Mouse (Mus musculus) megakaryocyte-erythroid progenitor cell, adult 5-6 weeks (primary cell): Measurements from ENCODE around the gene Nit1. TPM values are rescaled to one million over a fixed set of nuclear protein-coding genes. Genes with fewer than 3 reads are reported as not detected.
A peak's percentile ranks its signal among the peaks of the same experiment; 100 is the strongest.
"Not testable (repeated sequence)": the region's sequence is repeated elsewhere in the genome, so short reads cannot be mapped to it uniquely, and the experiment has no call there.

Experiments
- ATAC-seq: replicated peaks from 2 replicates; pipeline ENCODE4 v1.8.0; 2016; ENCODE audit warnings: mild to moderate bottlenecking, inconsistent platforms; ENCODE audit not compliant: severe bottlenecking, poor library complexity, low FRiP score, low TSS enrichment
- total RNA-seq, 2 experiments: library from RNA; stranded (forward) in 1 of 2; stranded (reverse) in 1 of 2; fragments of 200-1000, 215-1000 nt in 1 of 2; fragments of >200 nt in 1 of 2; fragmentation: Nextera tagmentation in 1 of 2; gene quantifications; 2 replicates each; pipeline ENCODE4 v1.2.3; 2014 to 2017

The Nit1 gene
- total RNA-seq, 2 experiments from 2014 or later, result 22.0 to 42.4 TPM

DNA sequence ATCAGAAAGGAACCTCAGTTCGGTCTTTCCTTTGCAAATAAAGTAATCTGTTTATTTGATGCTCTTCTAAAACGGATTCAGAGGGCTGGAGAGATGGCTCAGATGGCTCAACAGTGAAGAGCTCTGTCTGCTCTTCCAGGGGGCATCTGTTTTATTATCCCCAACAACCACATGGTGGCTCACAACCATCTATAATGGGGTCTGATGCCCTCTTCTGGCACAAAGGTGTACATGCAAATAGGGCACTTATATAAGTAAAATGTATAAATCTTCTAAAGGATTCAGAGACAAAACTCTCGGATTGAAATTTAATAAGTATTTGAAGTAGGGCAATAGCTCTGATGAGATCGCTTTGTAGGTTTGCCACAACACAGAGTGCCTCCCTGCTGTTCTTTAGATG is 13.0 kb upstream of the Nit1 start:
- ATAC-seq, result peak; percentile 37; the same call in 1 of the 2 replicates

DNA sequence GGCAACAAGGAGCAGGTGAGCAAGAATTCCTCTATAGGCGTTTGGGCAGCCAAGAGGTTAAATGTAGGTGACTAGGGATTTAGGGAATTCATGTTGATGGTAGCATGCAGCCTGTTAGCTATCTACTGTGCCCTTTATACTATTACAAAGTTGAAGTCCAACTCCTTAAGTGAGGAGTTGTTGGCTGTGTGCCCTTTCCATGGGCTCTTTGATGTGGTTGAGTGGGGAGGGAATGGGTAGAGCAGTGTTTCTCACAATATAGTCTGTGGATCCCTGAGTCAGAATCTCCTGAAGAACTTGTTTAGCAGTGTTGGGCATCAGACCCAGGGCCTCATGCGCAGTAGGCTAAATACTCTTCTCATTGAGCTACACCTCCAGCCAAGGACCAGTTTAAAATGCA is 11.4 kb upstream of the Nit1 start:
- no peak for ATAC-seq

DNA sequence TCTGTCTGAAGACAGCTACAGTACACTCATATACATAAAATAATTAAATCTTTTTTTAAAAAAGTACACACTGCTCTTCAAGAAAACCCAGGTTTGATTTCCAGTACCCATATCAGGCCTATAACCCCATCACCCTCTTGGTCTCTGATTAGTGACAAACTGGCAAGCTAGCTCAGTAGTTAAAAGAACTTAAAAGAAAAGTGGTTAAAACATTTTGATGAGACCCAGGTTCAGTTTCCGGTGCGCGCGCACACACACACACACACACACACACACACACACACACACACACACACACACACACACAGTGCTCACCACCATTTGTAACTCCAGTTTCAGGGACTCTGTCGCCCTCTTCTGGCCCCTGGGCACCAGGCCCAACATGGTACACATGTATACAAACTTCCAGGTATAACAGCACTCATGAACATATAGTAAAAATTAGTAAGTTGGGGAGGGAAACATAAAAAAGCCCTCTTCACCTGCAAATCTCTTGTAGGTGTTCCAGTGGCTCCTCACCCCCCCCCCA is 10.4 kb upstream of the Nit1 start:
- no peak for ATAC-seq

DNA sequence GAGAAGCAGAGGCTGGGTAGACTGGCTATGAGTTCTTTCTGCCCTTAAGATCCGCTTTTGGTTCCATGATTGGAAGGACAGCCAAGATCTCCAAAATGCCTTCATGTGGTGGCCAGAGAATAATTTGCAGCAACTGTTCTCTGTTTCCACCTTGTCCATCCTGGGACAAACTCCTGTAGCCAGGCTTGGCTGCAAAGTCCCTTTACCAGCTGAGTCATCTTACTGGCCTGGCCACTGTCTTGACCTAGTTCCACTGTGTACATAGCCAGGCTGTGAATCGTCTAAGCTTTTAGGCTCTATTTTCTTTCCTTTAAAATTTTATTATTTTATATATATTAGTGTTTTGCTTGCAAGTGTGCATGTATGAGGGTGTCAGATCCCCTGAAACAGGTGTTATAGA is 3.8 kb upstream of the Nit1 start:
- ATAC-seq, result no peak

DNA sequence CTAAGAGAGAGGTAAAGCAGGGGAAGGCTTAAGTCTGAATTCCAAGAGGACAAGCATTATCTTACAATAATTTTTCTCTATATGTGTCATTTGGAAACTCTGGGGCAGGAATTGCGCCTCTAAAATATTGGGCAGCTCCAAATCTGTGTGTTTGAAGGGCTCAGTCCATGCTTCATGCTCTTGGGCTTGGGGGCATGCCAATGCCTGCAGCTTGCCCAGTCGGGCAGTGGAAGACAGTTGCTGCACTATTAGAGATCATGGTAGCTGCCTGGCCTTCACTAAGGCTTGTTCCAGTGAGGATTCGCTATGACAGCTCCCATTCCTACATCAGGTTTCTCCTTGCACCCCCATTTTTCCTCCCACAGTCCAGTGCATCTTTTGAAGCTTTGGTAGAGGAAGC is 3.2 kb upstream of the Nit1 start:
- no peak for ATAC-seq

DNA sequence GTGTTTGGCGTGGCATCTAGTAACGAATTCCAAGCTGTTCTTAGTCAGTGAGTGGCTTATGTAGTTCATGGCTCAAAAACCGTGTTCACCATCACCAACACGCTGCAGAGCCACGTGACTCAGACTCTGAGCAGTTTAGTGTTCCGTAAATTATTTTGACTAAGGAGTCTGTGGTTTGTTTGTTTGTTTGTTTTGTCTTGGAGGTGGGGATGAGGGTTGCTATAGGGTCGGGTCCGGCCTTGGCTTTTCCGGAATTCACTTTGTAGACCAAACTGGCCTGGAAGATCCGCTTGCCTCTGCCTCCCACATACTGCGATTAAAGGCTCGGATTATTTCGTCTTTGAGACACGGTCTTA is 627 bp upstream of the Nit1 start:
- peak; percentile 14; the same call in 1 of the 2 replicates for ATAC-seq

DNA sequence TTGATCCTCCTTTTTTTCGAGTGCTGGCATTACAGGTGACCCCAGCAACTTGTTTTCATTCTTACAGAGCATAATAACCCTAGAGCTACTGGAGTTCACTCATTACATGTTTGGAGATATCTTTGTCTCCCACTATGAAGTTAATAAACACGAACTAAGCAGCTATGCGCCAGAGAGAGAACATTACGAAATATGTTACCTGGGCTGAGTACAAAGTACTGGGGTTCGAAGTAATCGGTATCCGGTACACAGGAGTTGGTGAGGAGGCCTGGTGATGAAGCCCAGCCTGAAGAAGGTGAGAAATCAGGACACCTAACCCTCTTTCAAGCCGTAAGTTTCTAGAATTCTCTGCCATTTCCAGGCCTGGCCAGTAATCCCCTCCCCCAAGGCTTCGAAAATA is 731 bp downstream of the Nit1 start:
- ATAC-seq, result no peak

DNA sequence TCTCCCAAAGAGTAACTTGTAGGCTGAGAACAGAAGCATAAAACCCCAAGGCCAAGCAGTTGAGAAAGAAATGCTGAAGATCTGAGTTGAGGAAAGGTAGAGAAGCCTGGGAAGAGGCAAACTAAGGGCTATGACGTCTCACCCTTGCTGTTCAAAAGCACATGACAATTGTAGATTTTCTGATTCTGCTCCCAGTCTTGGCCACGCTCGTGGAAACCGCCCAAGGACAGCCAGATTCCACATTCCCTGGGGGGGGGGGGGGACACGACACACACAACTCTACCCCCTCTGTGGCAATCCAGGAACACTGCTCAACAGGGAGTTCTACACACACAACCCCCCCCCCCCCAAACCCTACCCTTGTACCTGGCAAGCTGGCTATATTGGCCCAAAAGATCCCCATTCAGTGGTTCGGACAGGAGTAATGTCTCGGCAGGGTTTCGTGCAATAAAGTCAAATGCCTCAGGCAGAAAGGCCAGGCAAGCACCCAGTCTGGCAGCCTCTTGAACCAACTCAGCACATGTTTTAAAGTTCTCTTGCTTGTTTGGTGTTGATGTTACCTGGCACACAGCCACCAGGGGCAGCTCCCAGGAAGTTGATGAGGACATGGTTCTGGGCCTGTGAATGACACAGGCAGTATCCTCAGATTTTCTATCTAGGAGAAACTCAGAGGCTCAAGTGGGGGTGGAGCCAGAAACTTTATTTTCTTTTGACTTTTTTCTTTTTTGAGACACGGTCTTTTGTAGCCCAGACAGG is 1.3 kb downstream of the Nit1 start:
- no peak for ATAC-seq

DNA sequence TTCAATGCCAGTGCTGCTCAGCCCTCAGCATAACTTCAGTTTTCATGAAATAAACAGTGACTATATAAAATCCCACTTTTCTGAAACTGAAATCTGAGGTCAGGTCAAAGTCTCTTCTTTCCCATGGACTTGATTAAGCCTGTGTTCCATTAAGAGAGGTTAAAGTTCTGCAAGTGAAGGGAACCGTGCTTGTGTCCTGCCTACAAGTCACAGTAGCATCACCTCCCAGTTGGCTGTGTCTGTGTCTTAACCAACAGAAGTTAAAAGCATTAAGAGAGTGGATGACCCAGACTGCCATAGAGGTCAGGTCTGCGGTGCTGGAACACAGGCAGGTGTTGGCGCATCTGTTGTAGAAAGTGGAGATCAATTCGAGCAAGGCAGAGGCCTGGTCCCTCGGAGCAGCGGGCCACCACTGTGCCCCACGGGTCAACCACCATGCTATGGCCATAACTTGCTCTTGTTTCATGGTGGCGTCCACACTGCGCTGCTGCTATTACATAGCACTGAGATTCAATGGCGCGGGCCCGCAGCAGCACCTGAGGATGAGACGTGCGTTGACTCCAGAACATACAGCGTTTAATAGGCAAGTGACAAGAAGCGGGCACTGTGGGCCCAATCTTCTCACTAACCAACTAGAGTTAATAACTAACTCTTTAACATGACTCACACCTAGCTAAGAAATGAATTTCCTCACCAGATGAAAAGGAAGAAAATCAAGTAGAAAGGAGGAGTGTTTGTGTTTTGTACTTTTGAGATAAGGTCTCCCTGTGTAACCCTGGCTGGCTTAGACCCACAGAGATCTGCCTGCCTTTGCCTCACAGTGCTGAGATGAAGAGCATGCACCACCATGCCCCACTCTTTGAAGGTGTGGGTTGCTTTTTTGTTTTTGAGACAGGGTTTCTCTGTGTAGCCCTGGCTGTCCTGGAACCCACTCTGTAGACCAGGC is 2.9 kb downstream of the Nit1 start:
- ATAC-seq, result no peak

DNA sequence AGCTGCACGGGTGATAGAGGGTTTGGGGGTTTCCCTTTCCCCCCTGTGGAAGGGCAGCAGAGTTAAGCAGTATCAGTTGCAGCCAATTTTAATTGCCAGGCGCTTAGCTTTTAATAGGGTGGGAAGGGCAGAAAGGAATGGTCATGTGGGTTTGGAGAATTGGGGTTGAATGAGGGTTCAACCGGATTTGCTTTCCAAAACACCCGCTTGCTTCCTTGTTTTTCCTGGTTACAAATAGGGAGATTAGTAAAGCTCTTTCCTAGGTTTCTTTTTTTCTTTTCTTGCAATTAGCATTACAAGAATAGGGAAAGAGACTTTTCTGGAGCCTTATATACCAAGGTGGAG is 15.3 kb downstream of the Nit1 start:
- ATAC-seq, result peak; percentile 34

DNA sequence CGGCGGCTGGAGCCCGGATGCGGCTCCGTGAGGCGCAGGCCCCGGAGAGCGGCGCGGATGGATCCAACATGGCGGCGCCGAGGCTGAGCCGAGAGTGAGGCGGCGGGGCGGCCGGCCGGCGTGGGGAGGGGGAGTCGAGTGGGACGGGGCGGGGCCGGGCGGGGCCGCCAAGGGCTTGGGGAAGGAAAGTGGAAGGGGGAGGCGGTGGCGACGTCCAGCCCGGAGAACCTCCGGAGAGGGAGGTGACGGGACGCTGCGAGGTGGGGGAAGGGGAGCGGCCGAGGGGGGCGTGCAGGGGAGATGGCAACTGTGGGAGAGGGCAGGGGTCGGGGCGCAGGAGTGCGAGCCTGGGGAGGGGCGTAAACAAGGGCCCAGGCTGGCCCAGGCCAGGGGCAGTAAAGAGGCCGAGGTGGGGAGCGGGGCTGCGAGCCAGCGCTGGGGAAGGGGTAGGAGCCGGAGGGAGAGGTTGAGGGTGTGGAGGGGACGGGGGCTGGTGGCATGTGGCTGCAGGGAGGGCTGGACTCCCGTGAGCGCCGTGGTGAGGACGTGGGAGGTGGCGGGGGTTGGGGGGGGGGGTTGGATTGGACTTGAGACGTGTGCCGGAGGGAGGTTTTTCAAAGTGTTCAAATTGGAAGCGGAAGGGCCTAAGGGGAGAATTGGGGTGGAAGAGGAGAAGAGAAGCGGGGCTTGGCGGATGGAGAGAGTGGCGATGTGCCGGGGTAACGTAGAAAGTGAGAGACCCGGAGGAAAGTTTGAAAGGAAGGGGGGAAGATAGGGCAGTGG is 15.8 kb downstream of the Nit1 start:
- ATAC-seq, result peak; percentile 11; the same call in 1 of the 2 replicates

DNA sequence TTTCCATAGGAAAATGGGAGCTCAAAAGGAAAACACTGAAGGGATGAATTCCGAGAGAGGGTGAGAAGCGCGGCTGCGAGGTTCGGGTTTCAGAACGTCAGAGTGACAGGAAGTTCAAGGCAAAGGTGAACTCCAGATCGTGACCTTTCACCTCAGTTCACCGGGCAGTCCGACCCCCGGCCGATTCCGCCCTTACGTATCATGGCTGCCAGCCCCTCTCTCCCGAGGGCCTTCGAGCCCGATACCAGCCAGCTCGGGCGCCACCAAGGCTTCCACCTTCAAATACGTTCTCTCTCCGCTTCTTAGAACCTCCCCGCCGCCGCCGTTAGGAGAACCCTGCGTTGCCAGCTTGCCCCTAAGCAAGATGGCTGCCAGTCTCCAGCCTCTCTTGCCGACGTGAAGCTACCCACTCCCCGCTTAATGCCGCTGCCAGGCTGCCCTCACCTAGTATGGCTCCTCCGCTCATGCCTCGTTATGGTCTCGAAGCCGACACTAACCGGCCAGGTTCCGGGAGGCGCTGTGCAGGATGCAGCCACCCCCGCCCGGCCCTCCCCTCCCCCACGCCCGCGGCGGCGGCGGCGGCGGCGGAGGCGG is 16.5 kb downstream of the Nit1 start, which contains the start of gene Dedd:
Gene Dedd (plus strand): TSS at position 307 of the 594 bp plus-strand sequence.
- ATAC-seq, result peak; percentile 92

DNA sequence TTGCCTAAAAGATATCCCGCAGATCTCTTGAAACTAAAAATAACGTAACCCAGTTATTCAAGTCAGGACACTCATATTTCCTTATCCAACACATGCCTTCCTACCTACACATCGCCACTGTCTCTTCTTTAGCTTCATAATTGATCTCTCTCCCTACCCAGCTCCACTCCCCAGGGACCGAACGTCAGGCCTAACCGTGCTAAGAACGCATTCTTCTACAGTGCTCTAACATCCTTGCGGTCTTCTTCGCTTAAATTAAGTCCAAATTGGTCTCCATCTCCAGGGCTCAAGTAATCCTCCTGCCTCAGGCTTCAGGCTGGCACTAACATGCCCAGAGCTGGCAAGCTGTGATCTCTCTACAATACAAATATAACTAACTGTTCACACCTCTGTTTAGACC is 17.2 kb downstream of the Nit1 start:
- no peak for ATAC-seq

DNA sequence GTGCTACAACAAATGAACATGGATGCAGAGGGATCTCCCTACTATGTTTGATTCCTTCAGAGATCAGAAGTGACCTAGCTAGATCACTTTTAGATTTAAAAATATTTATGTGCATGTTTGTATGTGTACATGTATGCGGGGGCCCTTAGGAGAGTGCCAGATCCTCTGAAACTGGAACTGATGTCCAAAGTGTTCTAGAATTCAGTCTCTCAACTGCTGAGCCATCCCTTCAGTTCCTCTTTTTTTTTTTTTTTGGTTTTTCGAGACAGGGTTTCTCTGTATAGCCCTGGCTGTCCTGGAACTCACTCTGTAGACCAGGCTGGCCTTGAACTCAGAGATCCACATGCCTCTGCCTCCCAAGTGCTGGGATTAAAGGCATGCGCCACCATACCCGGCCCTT is 18.9 kb downstream of the Nit1 start:
- not testable (repeated sequence) for ATAC-seq

DNA sequence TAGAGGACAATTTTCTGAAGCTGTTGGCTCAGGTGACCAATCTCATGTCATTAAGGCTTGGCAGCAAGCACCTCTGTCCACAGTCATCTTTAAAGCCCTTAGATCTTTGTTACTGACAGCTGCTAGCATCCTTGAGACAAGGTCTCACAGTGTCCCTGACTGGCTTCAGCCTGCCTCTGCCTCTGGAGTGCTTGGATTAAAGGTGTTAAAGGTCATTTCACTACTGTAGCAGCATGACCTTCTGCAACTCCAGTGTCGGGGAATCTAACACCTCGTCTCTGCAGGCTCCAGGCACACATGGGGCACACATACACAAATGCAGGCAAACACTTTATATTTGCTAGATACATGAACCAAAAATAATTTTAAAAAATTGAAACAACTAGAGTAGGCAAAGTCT is 19.9 kb downstream of the Nit1 start:
- no peak for ATAC-seq

DNA sequence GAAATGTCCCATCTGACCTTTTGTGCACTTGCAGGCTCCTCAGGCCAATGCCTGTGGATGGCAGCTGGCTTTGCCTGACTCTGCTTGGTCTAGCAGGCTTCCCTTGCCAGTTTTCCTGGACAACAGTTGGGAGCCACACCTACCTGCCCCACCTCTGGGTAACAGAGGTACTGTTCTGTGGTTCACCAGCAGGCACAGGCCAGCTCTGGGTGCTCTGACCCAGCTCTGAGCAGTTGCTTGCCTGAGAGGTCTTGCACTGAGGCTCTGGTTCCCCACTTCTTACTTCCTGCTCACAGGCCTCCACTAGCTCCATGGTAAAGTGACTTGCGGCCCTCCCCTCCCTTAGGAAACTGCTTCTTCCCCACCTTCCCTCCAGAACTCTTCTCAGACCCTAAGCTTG is 23.4 kb downstream of the Nit1 start:
- peak; percentile 76 for ATAC-seq

DNA sequence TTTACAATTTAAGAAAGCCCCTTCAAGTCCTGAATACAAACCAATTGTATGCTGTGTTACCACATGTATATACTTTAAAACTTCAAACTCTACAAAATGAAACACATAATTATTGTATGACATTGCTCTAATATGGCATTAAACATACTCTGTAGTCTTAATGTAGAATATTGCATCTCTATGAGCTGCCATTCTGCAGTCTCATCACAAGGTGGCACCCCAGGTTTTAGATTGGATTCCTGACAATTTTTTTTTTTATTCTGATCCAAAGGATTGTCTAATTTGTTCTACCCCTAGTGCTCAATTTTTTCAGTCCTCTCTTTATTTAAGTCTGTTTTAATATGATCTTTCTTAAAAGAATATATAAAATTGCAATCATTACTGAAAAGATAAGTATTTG is 24.0 kb downstream of the Nit1 start:
- ATAC-seq, result peak; percentile 69

DNA sequence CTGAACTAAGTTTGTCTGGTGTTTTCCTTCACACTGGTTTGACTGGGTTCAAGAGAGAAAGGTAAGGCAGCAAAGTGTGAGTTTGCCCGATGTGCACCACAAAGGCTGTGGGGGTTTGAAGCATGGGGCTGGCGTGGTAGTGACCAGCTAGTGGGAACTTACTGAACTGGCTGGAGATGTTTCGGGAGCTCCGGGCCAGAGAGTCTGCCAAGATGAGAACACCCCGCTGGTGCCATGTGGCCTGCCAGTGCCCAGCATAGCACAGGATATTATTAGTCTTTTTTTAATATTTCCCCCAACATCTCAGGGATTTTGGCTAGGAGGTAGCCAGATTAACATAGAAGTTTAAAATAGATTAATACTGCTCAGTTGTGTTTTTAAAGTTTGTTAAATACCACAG is 25.3 kb downstream of the Nit1 start:
- ATAC-seq, result no peak

DNA sequence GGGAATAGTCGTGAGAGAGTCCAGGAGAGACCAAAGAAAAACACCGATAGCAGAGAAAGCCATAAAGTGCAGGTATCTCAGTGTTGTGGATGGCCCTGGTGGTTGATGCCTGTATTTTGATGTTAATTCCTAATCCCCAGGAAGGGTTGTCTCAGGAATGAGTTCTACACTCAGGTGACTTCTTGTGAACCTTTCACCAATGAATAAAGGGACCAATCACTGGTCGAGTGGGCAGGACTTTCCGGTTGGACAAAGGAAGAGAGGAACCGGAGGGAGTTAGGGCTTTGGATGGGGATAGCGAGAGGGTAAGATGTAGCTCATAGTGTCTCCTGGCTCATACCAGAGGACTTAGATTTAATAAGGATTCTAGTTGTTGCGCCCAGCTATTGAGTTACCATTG is 25.7 kb downstream of the Nit1 start:
- ATAC-seq, result no peak
